Mouse (Mus musculus) forebrain, embryonic 16.5 days (tissue): Measurements from ENCODE around the gene Sparcl1. TPM values are rescaled to one million over a fixed set of nuclear protein-coding genes. Genes with fewer than 3 reads are reported as not detected.

Experiments
- ATAC-seq: fragments of 200-750 bp; cut with Nextera tagmentation; 2 replicates; pipeline ENCODE4 v1.8.0; 2017; ENCODE audit warnings: mild to moderate bottlenecking, moderate library complexity
- H3K27ac ChIP-seq: fragments of 300-500 bp; sonication (generic); 2 replicates; pipeline ENCODE4 v1.5.1; 2014; ENCODE audit warnings: low read length, control low read depth
- H3K27me3 ChIP-seq: fragments of 300-500 bp; sonication (generic); replicated peaks from 2 replicates; pipeline ENCODE4 v1.6.1; 2014; ENCODE audit warnings: low read length; ENCODE audit not compliant: control insufficient read depth, insufficient read depth
- H3K36me3 ChIP-seq: fragments of 300-500 bp; sonication (generic); 2 replicates; pipeline ENCODE4 v1.6.1; 2014; ENCODE audit not compliant: control insufficient read depth, insufficient read depth
- H3K4me1 ChIP-seq: fragments of 300-500 bp; sonication (generic); replicated peaks from 2 replicates; pipeline ENCODE4 v1.6.1; 2014; ENCODE audit warnings: low read length; ENCODE audit not compliant: control insufficient read depth, insufficient read depth
- H3K4me2 ChIP-seq: fragments of 300-500 bp; sonication (generic); 2 replicates; pipeline ENCODE4 v1.6.1; 2014; ENCODE audit warnings: mild to moderate bottlenecking, low read length, control low read depth
- H3K4me3 ChIP-seq: fragments of 300-500 bp; sonication (generic); replicated peaks from 2 replicates; pipeline ENCODE4 v1.5.1; 2014; ENCODE audit warnings: mild to moderate bottlenecking, low read length, control low read depth
- H3K9ac ChIP-seq: fragments of 300-500 bp; sonication (generic); replicated peaks from 2 replicates; pipeline ENCODE4 v1.6.1; 2014; ENCODE audit warnings: low read depth, low read length, control low read depth
- H3K9me3 ChIP-seq: fragments of 300-500 bp; sonication (generic); 2 replicates; pipeline ENCODE4 v1.6.1; 2016; ENCODE audit warnings: low read length; ENCODE audit not compliant: control insufficient read depth
- WGBS: fragments of 180-500 bp; shearing (Covaris S2); extraction: QIAGEN DNeasy Blood & Tissue Kit; methylation state at CpG from one replicate; pipeline ENCODE4 v1.1.7; 2014; 5-methylcytosine and 5-hydroxymethylcytosine counted together
- polyA plus RNA-seq: library from polyadenylated mRNA; unstranded; fragments of >200 nt; fragmentation: Nextera tagmentation; extraction: Ambion mirVana; gene quantifications from 2 replicates; pipeline ENCODE4 v1.2.1, GENCODE M21; 2015

The Sparcl1 gene
- polyA plus RNA-seq, 1 experiment from 2014 or later, result 110 TPM

GRCm38 (mm10) chr5:104101678-104102531 is 11.6 kb downstream of the Sparcl1 start:
- Histone ChIP-seq H3K27ac (no peak overlapping the region), H3K9me3 (no peaks in the 10 kb centered on the region), H3K4me1 (peaks cover 5% of the 10 kb centered on the region; the same call in 1 of the 2 replicates), H3K4me2 (no peak overlapping the region), H3K9ac (0 out of 2 replicates have a peak overlapping the region, but pooled peaks have one; percentile 6), H3K27me3 (no peaks in the 10 kb centered on the region), H3K36me3 (no peaks in the 10 kb centered on the region), H3K4me3 (no peak overlapping the region)
- ATAC-seq, result no peak
- WGBS, result 11% methylated on average over 10 of the region's 10 CpGs

DNA sequence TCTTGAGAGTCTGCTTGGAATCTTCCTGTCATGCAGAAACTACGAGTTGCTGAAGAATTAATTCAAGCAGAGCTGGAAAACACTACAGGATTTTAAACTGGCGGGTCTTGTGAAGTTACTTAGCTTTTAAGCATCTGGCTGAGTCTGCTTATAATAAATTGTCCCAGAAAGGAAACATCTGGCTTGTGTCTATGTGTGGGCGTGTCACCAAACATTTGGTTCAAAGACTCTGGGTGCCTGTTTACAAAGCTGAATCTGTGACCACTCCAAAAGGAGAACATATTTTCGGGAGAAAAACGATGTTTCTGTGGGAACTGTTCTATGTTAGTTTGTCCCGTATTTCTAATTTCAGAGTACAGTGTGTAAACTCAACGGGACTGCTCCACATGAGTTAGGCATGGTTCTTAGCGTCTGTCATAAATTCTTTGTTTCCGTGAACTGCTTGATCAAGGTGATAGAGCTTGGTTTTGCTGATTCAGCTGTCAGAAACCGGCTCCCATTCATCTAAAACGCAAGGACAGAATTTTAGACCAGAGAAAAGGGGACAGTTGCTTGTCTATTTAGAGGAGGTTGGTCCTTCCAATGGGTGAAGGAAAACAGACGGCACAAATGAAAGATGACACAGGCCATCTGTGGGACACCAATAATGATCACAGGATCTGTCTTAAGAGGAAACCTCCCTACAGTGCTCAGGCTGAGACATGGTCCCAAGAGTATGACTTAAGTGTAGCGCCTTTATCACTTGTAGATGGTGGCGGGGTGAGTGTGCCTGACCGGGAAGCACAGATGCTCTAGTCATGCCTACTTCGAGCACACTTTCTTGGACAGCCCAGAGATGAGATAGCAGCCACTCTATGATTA is 17.2 kb downstream of the Sparcl1 start:
- H3K9me3 ChIP-seq, result no peaks in the 10 kb centered on the region
- no peaks in the 10 kb centered on the region for H3K36me3 ChIP-seq
- H3K4me2 ChIP-seq, result no peak overlapping the region
- no peak for ATAC-seq
- no peak overlapping the region for H3K4me3 ChIP-seq
- H3K4me1 ChIP-seq, result no peaks in the 10 kb centered on the region
- no peak overlapping the region for H3K9ac ChIP-seq
- 89% methylated on average over 16 of the region's 16 CpGs for WGBS
- H3K27me3 ChIP-seq, result no peaks in the 10 kb centered on the region
- H3K27ac ChIP-seq, result no peak overlapping the region; the same call in 1 of the 2 replicates

DNA sequence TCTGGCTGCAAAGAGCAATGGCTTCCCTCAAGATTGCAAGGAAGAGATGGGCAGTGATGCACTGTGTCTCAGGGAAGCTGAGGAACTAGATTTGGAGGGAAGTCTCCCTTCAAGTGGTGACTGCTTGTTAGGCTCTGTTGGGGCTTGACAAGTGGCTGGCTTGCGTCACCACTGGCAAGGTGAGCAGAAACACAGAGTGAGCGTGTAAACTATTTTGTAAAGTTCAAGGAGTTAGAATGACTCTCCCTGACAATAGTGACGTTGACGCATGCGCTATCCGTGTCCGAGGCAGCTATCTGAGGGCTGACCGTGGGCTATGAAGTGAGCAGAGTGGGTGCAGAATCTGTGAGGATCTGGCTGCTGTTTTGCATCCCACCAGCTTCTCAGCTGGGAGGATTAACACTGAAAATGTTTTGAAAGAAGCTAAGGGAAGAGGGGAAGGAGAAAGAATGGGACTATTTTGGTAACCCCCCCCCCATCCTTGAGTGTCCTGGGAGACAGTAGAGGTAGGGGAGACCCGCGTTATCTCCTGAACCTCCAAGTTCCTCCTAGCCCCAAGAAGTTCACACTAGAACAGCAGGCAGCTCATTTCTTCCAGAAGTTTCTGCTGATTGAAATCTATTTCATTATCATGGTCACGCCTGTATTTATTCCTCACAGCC is 18.0 kb downstream of the Sparcl1 start:
- Histone ChIP-seq H3K9me3 (no peaks in the 10 kb centered on the region), H3K9ac (no peak overlapping the region), H3K27ac (no peak overlapping the region; the same call in 1 of the 2 replicates), H3K27me3 (no peaks in the 10 kb centered on the region), H3K36me3 (no peaks in the 10 kb centered on the region), H3K4me3 (no peak overlapping the region), H3K4me1 (no peaks in the 10 kb centered on the region), H3K4me2 (no peak overlapping the region)
- 88% methylated on average over 11 of the region's 11 CpGs for WGBS
- no peak for ATAC-seq

DNA sequence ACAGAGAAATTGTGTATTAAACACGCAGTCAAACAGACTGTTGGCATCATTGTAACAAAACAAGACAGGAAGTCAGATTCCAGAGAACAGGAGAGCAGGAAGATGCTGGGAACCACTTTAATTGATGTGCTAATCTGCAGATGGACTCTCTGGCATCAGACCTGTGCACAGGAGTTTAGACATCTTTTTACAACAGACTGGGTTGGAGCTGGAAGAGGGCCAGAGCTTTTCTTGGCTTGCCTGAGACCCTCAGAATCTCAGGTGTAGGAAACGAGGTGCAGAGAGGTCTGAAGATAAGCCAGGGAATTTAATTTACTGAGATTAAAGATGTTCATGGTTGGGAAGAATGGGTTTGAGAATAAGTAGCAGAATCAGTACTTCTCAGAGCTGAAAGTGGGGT is 23.8 kb downstream of the Sparcl1 start:
- 67% methylated on average over 2 of the region's 2 CpGs for WGBS
- no peak overlapping the region for H3K4me2 ChIP-seq
- H3K4me1 ChIP-seq, result no peaks in the 10 kb centered on the region
- no peaks in the 10 kb centered on the region for H3K36me3 ChIP-seq
- H3K27me3 ChIP-seq, result no peaks in the 10 kb centered on the region
- H3K9ac ChIP-seq, result no peak overlapping the region
- peaks cover 5% of the 10 kb centered on the region; the same call in 1 of the 2 replicates for H3K9me3 ChIP-seq
- H3K27ac ChIP-seq, result no peak overlapping the region
- no peak for ATAC-seq
- no peak overlapping the region for H3K4me3 ChIP-seq

- no peaks in the 10 kb centered on the region for H3K36me3 ChIP-seq
- H3K27me3 ChIP-seq, result no peaks in the 10 kb centered on the region
- H3K4me1 ChIP-seq, result no peaks in the 10 kb centered on the region
- H3K4me2 ChIP-seq, result no peak overlapping the region
- ATAC-seq, result no peak
- WGBS, result 65% methylated on average over 9 of the region's 9 CpGs
- peaks cover 5% of the 10 kb centered on the region; the same call in 1 of the 2 replicates for H3K9me3 ChIP-seq
- H3K4me3 ChIP-seq, result no peak overlapping the region
- no peak overlapping the region for H3K9ac ChIP-seq
- H3K27ac ChIP-seq, result no peak overlapping the region
These were observed 28.2 kb downstream of the Sparcl1 start for GRCm38 (mm10) chr5:104085366-104085765.

DNA sequence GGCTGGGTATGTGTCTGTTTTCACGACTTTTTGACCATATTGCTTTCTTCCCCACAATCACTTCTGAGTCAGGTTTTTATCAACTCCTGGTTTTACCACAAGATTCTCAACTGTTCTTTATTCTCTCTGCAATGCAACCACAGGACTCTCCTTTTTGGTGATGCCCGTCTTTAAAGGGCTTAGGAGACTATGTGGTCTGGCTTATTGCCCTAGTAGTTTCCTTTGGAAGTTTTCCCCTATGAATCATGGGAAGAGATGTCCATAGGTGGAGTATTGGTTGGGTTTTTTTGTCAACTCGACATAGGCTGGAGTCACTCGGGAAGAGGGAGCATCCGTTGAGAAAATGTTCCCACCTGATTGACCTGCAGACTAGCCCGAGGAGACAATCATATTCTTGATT is 32.8 kb downstream of the Sparcl1 start:
- no peak for ATAC-seq
- Histone ChIP-seq H3K36me3 (no peaks in the 10 kb centered on the region), H3K9ac (no peak overlapping the region), H3K4me3 (no peak overlapping the region), H3K27me3 (no peaks in the 10 kb centered on the region), H3K4me1 (0 out of 2 replicates have a peak, but pooled peaks cover 3% of the 10 kb centered on the region), H3K4me2 (no peak overlapping the region), H3K9me3 (no peaks in the 10 kb centered on the region), H3K27ac (no peak overlapping the region)
- 89% methylated on average over 6 of the region's 6 CpGs for WGBS

- Histone ChIP-seq H3K27me3 (no peaks in the 10 kb centered on the region), H3K4me2 (no peak within 1 kb of the TSS), H3K9ac (no peak within 1 kb of the TSS), H3K4me1 (0 out of 2 replicates have a peak, but pooled peaks cover 4% of the 10 kb centered on the region), H3K9me3 (no peaks in the 10 kb centered on the region), H3K27ac (no peak within 1 kb of the TSS), H3K4me3 (no peak within 1 kb of the TSS), H3K36me3 (no peaks in the 10 kb centered on the region)
- WGBS, result 95% methylated on average over 7 of the region's 7 CpGs
- ATAC-seq, result no peak
These were observed 36.0 kb downstream of the Sparcl1 start, which contains the start of gene Gm17660 for GRCm38 (mm10) chr5:104077508-104077907. Gm17660 (minus strand) TSS chr5:104077608.

DNA sequence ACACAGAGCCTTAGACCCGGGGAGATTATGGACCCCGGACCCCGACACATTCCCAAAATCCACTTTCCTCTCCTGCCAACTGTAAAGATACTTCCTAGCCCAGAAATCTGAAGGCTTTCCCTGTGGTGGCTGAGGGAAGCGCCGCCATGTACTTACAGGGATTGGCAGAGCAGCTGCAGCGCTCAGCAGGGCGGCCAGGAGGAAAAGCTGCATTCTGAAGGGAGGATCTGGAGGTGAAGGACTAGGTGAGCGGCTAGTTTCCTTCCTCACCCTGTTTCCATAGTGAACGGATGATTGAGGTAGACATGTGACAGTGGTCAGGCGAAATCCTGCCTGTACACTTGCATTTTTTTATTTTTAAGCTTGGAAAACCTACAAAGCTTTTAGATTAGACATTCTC is 37.2 kb downstream of the Sparcl1 start:
- no peaks in the 10 kb centered on the region for H3K36me3 ChIP-seq
- H3K4me2 ChIP-seq, result no peak overlapping the region
- no peaks in the 10 kb centered on the region for H3K9me3 ChIP-seq
- no peak overlapping the region for H3K9ac ChIP-seq
- no peak overlapping the region for H3K4me3 ChIP-seq
- no peak overlapping the region for H3K27ac ChIP-seq
- H3K27me3 ChIP-seq, result no peaks in the 10 kb centered on the region
- no peak for ATAC-seq
- WGBS, result 34% methylated on average over 10 of the region's 10 CpGs
- H3K4me1 ChIP-seq, result peaks cover 6% of the 10 kb centered on the region; the same call in 1 of the 2 replicates

GRCm38 (mm10) chr5:104074388-104074787 is 39.1 kb downstream of the Sparcl1 start:
- no peak for ATAC-seq

More at GRCm38 (mm10) chr5:104074388-104074787, 39.1 kb downstream of the Sparcl1 start:
- Histone ChIP-seq H3K27me3 (no peaks in the 10 kb centered on the region), H3K9me3 (no peaks in the 10 kb centered on the region), H3K4me1 (peaks cover 6% of the 10 kb centered on the region; the same call in 1 of the 2 replicates), H3K27ac (no peak overlapping the region), H3K4me3 (no peak overlapping the region), H3K36me3 (no peaks in the 10 kb centered on the region), H3K9ac (no peak overlapping the region), H3K4me2 (no peak overlapping the region)
- 35% methylated on average over 12 of the region's 12 CpGs for WGBS
